Mouse (Mus musculus) heart, embryonic 16.5 days (tissue): Measurements from ENCODE around the gene Spa17. TPM values are rescaled to one million over a fixed set of nuclear protein-coding genes. Genes with fewer than 3 reads are reported as not detected.
A peak's percentile ranks its signal among the peaks of the same experiment; 100 is the strongest.

Experiments
- ATAC-seq: fragments of 200-750 bp; cut with Nextera tagmentation; replicated peaks from 2 replicates; pipeline ENCODE4 v1.8.0; 2017; ENCODE audit warnings: moderate number of reproducible peaks; ENCODE audit not compliant: insufficient read depth, low FRiP score; ENCODE audit errors: extremely low read depth
- H3K27ac ChIP-seq: fragments of 300-500 bp; sonication (generic); 2 replicates; pipeline ENCODE4 v1.5.1; 2014; ENCODE audit warnings: mild to moderate bottlenecking, low read length, control low read depth, moderate library complexity
- H3K27me3 ChIP-seq: fragments of 300-500 bp; sonication (generic); 2 replicates; pipeline ENCODE4 v1.6.1; 2014; ENCODE audit warnings: low read length, mixed read lengths; ENCODE audit not compliant: control insufficient read depth, insufficient read depth
- H3K36me3 ChIP-seq: fragments of 300-500 bp; sonication (generic); 2 replicates; pipeline ENCODE4 v1.6.1; 2014; ENCODE audit not compliant: control insufficient read depth, insufficient read depth
- H3K4me1 ChIP-seq: fragments of 300-500 bp; sonication (generic); 2 replicates; pipeline ENCODE4 v1.6.1; 2014; ENCODE audit warnings: low read length, mixed read lengths; ENCODE audit not compliant: control insufficient read depth, insufficient read depth
- H3K4me2 ChIP-seq: fragments of 300-500 bp; sonication (generic); 2 replicates; pipeline ENCODE4 v1.6.1; 2014; ENCODE audit warnings: low read depth, mild to moderate bottlenecking, control low read depth, low read length
- H3K4me3 ChIP-seq: fragments of 300-500 bp; sonication (generic); 2 replicates; pipeline ENCODE4 v1.5.1; 2014; ENCODE audit warnings: mild to moderate bottlenecking, control low read depth, low read length
- H3K9ac ChIP-seq: fragments of 300-500 bp; sonication (generic); 2 replicates; pipeline ENCODE4 v1.6.1; 2014; ENCODE audit warnings: low read length, control low read depth
- H3K9me3 ChIP-seq: fragments of 300-500 bp; sonication (generic); replicated peaks from 2 replicates; pipeline ENCODE4 v1.6.1; 2016; ENCODE audit warnings: low read length; ENCODE audit not compliant: control insufficient read depth
- WGBS: fragments of 180-500 bp; shearing (Covaris S2); extraction: QIAGEN DNeasy Blood & Tissue Kit; methylation state at CpG from one replicate; pipeline ENCODE4 v1.1.7; 2014; 5-methylcytosine and 5-hydroxymethylcytosine counted together
- polyA plus RNA-seq: library from polyadenylated mRNA; unstranded; fragments of >200 nt; fragmentation: Nextera tagmentation; extraction: Ambion mirVana; gene quantifications from 2 replicates; pipeline ENCODE4 v1.2.1, GENCODE M21; 2015

The Spa17 gene
- polyA plus RNA-seq, 1 experiment from 2014 or later, result 7.9 TPM

- H3K36me3 ChIP-seq, result no peaks in the 10 kb centered on the region
- no peak overlapping the region for H3K9ac ChIP-seq
- 0 out of 2 replicates have a peak, but pooled peaks cover 2% of the 10 kb centered on the region for H3K4me1 ChIP-seq
- no peak overlapping the region for H3K4me2 ChIP-seq
- no peak for ATAC-seq
- H3K27ac ChIP-seq, result no peak overlapping the region
- no peaks in the 10 kb centered on the region for H3K9me3 ChIP-seq
- H3K4me3 ChIP-seq, result no peak overlapping the region
- WGBS, result 37% methylated on average over 7 of the region's 7 CpGs
- no peaks in the 10 kb centered on the region for H3K27me3 ChIP-seq
Observed at GRCm38 (mm10) chr9:37625641-37626040, 12.1 kb upstream of the Spa17 start.

GRCm38 (mm10) chr9:37625129-37625528, 11.6 kb upstream of the Spa17 start:
- 0 out of 2 replicates have a peak, but pooled peaks cover 2% of the 10 kb centered on the region for H3K4me1 ChIP-seq
- no peaks in the 10 kb centered on the region for H3K36me3 ChIP-seq
- 66% methylated on average over 3 of the region's 3 CpGs for WGBS
- no peak overlapping the region for H3K4me3 ChIP-seq
- H3K27me3 ChIP-seq, result no peaks in the 10 kb centered on the region
- no peaks in the 10 kb centered on the region for H3K9me3 ChIP-seq
- H3K27ac ChIP-seq, result no peak overlapping the region
- H3K9ac ChIP-seq, result no peak overlapping the region
- no peak overlapping the region for H3K4me2 ChIP-seq
- no peak for ATAC-seq

DNA sequence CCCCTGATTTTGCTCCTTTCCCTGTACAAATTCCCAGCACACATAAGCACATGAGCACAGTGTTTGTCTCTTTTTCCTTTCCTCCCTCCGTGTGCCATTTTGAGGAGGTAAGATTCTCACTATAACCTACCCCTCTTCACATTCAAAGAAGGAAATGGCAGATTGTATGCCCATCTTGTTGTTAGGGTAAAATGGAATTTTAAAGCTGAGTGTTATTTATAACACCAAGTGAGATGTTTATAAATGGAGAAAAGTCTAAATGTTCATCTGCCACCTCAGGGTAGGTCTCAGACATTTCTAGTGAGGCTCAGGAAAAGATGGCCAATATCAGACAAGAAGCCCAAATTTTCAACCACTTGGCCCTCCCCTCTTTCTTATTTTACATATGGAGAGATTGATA, 11.0 kb upstream of the Spa17 start:
- H3K27me3 ChIP-seq, result no peaks in the 10 kb centered on the region
- H3K4me1 ChIP-seq, result 0 out of 2 replicates have a peak, but pooled peaks cover 2% of the 10 kb centered on the region
- H3K4me3 ChIP-seq, result no peak overlapping the region
- no peak for ATAC-seq
- no peak overlapping the region for H3K4me2 ChIP-seq
- no peak overlapping the region for H3K9ac ChIP-seq
- H3K36me3 ChIP-seq, result no peaks in the 10 kb centered on the region
- WGBS, result 75% methylated on average over 1 of the region's 1 CpGs
- H3K9me3 ChIP-seq, result no peaks in the 10 kb centered on the region
- H3K27ac ChIP-seq, result no peak overlapping the region

DNA sequence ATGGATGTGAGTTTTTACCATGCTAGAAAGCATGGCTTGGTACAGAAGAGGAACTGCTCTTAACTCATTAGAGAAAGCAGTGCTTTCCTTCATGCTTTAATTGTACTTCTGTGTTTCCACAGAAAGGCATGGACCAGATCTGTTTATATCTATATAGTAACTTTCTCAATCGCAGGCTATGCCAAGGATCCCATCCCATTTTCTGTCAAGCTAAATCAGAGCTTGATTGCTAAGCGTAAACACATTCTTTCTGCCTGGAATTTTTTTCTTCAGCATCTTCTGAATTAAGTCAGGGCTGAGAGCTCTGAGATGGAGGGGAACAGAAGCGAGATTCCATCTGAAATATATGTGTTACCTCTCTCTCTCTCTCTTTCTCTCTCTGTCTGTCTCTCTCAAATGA, 10.5 kb upstream of the Spa17 start:
- ATAC-seq, result no peak
- H3K9me3 ChIP-seq, result no peaks in the 10 kb centered on the region
- no peak overlapping the region for H3K9ac ChIP-seq
- H3K27ac ChIP-seq, result no peak overlapping the region
- no peak overlapping the region for H3K4me3 ChIP-seq
- H3K4me2 ChIP-seq, result no peak overlapping the region
- no peaks in the 10 kb centered on the region for H3K36me3 ChIP-seq
- 0 out of 2 replicates have a peak, but pooled peaks cover 2% of the 10 kb centered on the region for H3K4me1 ChIP-seq
- WGBS, result 81% methylated on average over 3 of the region's 3 CpGs
- no peaks in the 10 kb centered on the region for H3K27me3 ChIP-seq

DNA sequence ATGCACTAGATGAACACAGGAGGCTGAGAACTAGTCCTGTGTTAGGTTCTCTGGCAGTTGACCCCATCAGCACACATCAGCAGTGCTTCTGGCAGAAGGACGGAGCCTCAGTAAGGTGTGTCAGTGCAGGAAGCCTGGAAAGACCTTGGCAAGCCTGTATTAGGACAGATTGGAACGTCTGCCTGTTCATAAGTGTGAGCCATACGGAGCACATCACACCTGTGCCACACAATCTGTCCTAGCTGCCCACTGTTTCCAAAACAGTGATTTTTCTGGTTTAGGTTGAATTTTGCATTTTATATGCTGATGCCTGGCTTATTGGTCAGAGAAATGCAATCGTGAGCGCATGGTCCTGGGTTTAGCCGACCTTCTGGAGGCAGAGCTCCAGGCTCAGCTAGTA, 7.8 kb upstream of the Spa17 start:
- no peak for ATAC-seq
- H3K4me1 ChIP-seq, result 0 out of 2 replicates have a peak, but pooled peaks cover 2% of the 10 kb centered on the region
- no peaks in the 10 kb centered on the region for H3K27me3 ChIP-seq
- 80% methylated on average over 6 of the region's 6 CpGs for WGBS
- no peaks in the 10 kb centered on the region for H3K9me3 ChIP-seq
- no peak overlapping the region for H3K9ac ChIP-seq
- H3K36me3 ChIP-seq, result no peaks in the 10 kb centered on the region
- H3K4me3 ChIP-seq, result no peak overlapping the region
- H3K27ac ChIP-seq, result no peak overlapping the region
- H3K4me2 ChIP-seq, result no peak overlapping the region

- H3K27me3 ChIP-seq, result no peaks in the 10 kb centered on the region
- no peak overlapping the region for H3K9ac ChIP-seq
Observed at GRCm38 (mm10) chr9:37616770-37617169, 3.2 kb upstream of the Spa17 start.

GRCm38 (mm10) chr9:37615220-37615619, 1.7 kb upstream of the Spa17 start:
- no peaks in the 10 kb centered on the region for H3K27me3 ChIP-seq
- H3K9me3 ChIP-seq, result no peaks in the 10 kb centered on the region
- no peak overlapping the region for H3K9ac ChIP-seq
- 72% methylated on average over 5 of the region's 5 CpGs for WGBS
- H3K4me2 ChIP-seq, result no peak overlapping the region
- peaks cover 7% of the 10 kb centered on the region; the same call in 1 of the 2 replicates for H3K4me1 ChIP-seq
- no peak overlapping the region for H3K27ac ChIP-seq
- ATAC-seq, result no peak
- no peak overlapping the region for H3K4me3 ChIP-seq
- no peaks in the 10 kb centered on the region for H3K36me3 ChIP-seq

More at GRCm38 (mm10) chr9:37616770-37617169, 3.2 kb upstream of the Spa17 start:
- Histone ChIP-seq H3K36me3 (no peaks in the 10 kb centered on the region), H3K27ac (no peak overlapping the region), H3K9me3 (no peaks in the 10 kb centered on the region), H3K4me3 (no peak overlapping the region), H3K4me2 (no peak overlapping the region), H3K4me1 (peaks cover 7% of the 10 kb centered on the region; the same call in 1 of the 2 replicates)
- WGBS, result 52% methylated on average over 2 of the region's 2 CpGs
- no peak for ATAC-seq

DNA sequence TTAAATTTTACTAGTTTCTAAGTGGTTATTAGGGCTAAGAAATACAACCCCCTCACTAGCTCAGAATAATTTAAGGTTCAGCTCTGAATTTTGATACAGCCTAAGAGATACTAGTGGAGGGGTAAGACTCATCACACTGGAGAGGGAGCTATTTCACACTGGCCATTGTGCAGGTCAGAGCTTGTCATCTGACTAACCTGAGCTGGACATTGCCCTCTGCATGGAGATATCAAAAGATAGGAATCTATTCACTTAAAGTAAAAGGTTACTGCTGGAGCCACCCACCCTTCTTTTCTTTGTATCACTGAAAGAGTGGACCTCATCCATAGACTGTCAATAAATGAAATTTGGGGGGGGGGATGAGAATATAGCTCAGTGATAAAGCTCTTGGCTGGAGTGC, 794 bp upstream of the Spa17 start:
- peaks cover 7% of the 10 kb centered on the region; the same call in 1 of the 2 replicates for H3K4me1 ChIP-seq
- H3K4me3 ChIP-seq, result no peak overlapping the region
- H3K9ac ChIP-seq, result no peak overlapping the region
- H3K9me3 ChIP-seq, result no peaks in the 10 kb centered on the region
- H3K27ac ChIP-seq, result no peak overlapping the region
- H3K27me3 ChIP-seq, result no peaks in the 10 kb centered on the region
- no peak for ATAC-seq
- peak overlapping the region; percentile 93 for H3K4me2 ChIP-seq
- no peaks in the 10 kb centered on the region for H3K36me3 ChIP-seq

DNA sequence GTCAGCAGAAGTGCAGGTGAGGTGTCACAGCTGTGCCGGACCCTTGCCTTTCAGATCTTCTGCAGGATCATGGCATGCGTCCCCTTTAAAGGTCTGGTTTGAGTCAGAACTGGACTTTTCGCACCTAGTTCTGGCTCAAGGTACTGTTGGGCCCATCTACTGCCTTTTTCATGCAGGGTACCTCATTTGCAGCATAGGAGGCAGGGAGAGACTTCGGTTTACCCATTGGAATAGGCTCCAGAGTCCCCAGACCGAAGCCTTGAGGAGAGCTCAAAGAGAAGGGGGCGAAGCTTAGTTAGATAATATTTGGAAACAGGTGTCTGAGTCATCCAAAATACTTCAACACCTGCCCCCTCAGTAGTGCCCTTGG, 374 bp upstream of the Spa17 start:
- Histone ChIP-seq H3K27me3 (no peaks in the 10 kb centered on the region), H3K4me3 (peak overlapping the region; percentile 76), H3K36me3 (no peaks in the 10 kb centered on the region), H3K4me1 (peaks cover 7% of the 10 kb centered on the region; the same call in 1 of the 2 replicates), H3K27ac (peak overlapping the region; percentile 71), H3K9me3 (no peaks in the 10 kb centered on the region), H3K4me2 (peak overlapping the region; percentile 93), H3K9ac (peak overlapping the region; percentile 67)
- WGBS, result 21% methylated on average over 6 of the region's 6 CpGs
- no peak for ATAC-seq
